Mouse (Mus musculus) heart, postnatal 14 days (tissue): Measurements from ENCODE around the gene Gm10912. TPM values are rescaled to one million over a fixed set of nuclear protein-coding genes. Genes with fewer than 3 reads are reported as not detected.
"Not testable (repeated sequence)": the region's sequence is repeated elsewhere in the genome, so short reads cannot be mapped to it uniquely, and the experiment has no call there.

ENCODE experiments used
- DNase-seq, 2 experiments: peaks; one replicate each; pipeline ENCODE4 v3.0.0; 2021 to 2022
- intact Hi-C: fragments of 180-260 bp; cut with DNase I; formaldehyde crosslinking; loops from one replicate; pipeline ENCODE4 v1.15.1; 2025
- total RNA-seq, 2 experiments: library from RNA; stranded (reverse); gene quantifications; 2 replicates each; pipeline ENCODE4 v1.2.3; 2021

The Gm10912 gene
- total RNA-seq, 2 experiments from 2014 or later, result 0.17 to 0.34 TPM

DNA sequence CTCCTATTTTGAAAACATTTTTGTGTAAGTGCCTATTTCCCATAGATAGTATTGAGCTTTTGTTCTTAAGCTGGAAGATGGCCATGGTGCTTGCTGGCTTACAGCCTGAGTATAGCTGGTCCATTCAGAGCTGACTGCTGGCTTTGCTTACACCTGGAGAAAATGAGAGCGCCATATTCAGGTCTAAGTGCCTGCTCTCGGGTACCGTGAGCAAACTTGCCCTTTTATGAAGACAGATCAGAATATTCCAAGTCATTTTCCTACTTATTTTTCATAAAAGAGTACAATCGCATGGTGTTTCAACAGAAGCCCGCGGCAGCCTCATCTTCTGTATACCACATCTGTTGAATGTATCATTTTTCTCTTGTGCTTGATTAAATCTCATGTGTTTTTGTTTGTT is 4.6 kb upstream of the Gm10912 start:
- no peak for DNase-seq
- intact Hi-C loops, result no loop called here

GRCm38 (mm10) chr2:104062665-104063064 is 3.0 kb upstream of the Gm10912 start:
- intact Hi-C loops, result no loop called here
- DNase-seq, result no peak

DNA sequence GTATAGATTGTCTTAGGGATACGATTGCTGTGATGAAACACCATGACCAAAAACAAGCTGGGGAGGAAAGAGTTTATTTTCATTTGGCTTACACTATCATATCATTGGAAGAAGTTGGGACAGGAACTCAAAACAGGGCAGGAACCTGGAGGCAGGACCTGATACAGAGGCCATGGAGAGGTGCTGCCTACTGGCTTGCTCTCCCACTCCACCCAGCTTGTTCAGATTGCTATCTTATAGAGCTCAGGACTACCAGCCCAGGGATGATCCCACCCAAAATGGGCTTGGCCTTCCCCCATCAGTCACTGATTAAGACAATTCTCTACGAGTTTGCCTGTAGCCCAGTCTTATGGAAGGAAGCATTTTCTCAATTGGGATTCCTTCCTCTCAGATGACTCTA is 1.5 kb upstream of the Gm10912 start:
- intact Hi-C loops, result no loop called here
- no peak for DNase-seq

GRCm38 (mm10) chr2:104068450-104068849 is 2.8 kb downstream of the Gm10912 start, which contains the start of gene Gm10799:
TSS of gene Gm10799 (minus strand) at chr2:104068550.
- intact Hi-C loops, result loop anchor here (1.0 kb wide), 1 partner anchor 27 kb away; the partner anchor contains the start of gene Cd59a
- DNase-seq, result not testable (repeated sequence)

- peak; percentile 28 to 40 for DNase-seq
- intact Hi-C loops, result no loop called here
Observed at GRCm38 (mm10) chr2:104069704-104070185, 4.1 kb downstream of the Gm10912 start, which contains the start of gene Cd59b. TSS of gene Cd59b (plus strand) at chr2:104069849.

- DNase-seq, intact Hi-C loops: not testable (repeated sequence)
Observed at GRCm38 (mm10) chr2:104078285-104078684, 12.7 kb downstream of the Gm10912 start.

- DNase-seq, intact Hi-C loops: not testable (repeated sequence)
Observed at GRCm38 (mm10) chr2:104081436-104082050, 15.9 kb downstream of the Gm10912 start.

- intact Hi-C loops, result no loop called here
- DNase-seq, result no peak
Observed at GRCm38 (mm10) chr2:104082474-104082873, 16.8 kb downstream of the Gm10912 start.

DNA sequence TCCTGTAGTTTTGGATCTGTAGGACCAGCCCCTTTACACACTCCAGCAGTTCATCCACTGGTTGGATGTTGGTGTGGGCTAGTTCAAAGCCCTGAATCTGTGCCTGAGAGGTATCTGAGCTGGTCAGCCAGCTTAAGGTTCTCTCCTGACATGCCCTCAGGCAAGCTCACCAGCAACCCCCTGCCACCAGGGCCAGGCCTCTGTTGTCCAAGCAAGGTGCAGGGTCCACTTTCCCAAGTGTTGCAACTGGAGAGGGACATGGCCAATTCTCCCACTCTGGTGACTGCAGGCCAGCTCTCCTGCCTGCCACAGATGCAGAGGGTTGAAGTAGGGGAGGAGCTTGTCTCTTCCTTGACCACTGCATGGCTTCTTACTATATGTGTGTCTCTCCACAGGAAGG is 18.4 kb downstream of the Gm10912 start:
- intact Hi-C loops, result not testable (repeated sequence)

GRCm38 (mm10) chr2:104087562-104087961 is 21.9 kb downstream of the Gm10912 start:
- intact Hi-C loops, DNase-seq: not testable (repeated sequence)

More for the DNA sequence above, 18.4 kb downstream of the Gm10912 start:
- DNase-seq, result not testable (repeated sequence)

GRCm38 (mm10) chr2:104093305-104093704 is 27.7 kb downstream of the Gm10912 start:
- intact Hi-C loops, result loop anchor here (10.0 kb wide), 1 partner anchor 59 kb away; no protein-coding TSS in a partner anchor
- no peak for DNase-seq

GRCm38 (mm10) chr2:104095741-104096213 is 30.2 kb downstream of the Gm10912 start, which contains the start of gene Cd59a:
TSS of gene Cd59a (plus strand) at chr2:104095801.
- peak; percentile 74 to 87 for DNase-seq
- intact Hi-C loops, result loop anchor here (1.0 to 10.0 kb wide), 2 partner anchors 27 to 61 kb away; partner anchors contain the start of gene Gm10799

- DNase-seq, result no peak
- intact Hi-C loops, result loop anchor here (10.0 kb wide), 1 partner anchor 61 kb away; no protein-coding TSS in a partner anchor
Observed at GRCm38 (mm10) chr2:104096256-104096655, 30.6 kb downstream of the Gm10912 start.

DNA sequence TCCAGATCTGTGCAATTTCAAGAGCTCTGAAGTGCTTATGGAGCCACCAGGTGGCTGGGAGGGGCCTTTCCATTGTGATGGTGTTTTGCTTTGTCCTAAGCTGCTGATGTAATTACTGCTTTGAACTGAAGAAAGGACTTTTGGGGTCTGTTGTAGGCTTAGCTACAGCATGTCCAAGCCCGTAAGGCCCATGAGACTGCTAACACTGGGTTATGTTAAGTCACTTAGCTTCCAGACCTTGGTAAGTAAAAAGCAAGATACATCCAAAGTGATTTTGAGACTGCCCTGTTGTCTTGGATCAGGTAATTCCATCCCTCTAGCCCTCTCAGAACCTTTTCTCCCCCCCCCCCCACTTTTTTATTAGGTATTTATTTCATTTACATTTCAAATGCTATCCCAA is 31.2 kb downstream of the Gm10912 start:
- intact Hi-C loops, result loop anchor here (10.0 kb wide), 1 partner anchor 62 kb away; no protein-coding TSS in a partner anchor
- not testable (repeated sequence) for DNase-seq

- intact Hi-C loops, result loop anchor here (10.0 kb wide), 1 partner anchor 63 kb away; no protein-coding TSS in a partner anchor
- not testable (repeated sequence) for DNase-seq
Observed at GRCm38 (mm10) chr2:104097396-104097795, 31.8 kb downstream of the Gm10912 start.

DNA sequence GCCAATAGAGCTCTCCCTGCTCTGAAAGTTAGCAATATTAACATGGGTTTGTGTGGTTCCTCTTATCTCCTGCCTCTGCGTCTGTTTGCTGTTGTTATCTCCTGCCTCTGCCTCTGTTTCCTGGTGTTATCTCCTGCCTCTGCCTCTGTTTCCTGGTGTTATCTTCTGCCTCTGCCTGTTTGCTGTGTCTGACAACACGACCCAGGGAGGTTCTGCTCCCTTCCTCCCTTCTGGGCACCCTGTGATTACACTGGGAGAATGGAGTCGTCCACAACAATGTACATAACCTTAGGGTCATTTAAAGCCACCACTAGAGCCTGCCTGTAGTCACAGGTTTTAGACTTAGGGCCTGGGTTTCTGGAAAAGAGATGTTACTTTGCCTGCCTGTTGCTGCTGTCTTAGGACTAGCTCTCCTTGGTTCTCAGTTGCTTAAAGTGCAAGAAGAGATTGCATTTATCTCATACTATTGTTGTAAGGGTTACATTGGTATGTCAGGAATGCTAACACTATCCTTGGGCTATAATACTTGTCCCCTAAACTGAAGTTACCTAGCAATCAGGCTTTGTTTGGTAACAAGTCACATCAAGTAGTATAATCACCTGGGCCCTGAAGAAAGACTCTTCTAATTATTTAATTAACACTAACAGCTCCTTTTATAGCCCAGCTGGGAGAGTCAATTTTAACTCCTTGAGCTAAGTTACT is 33.1 kb downstream of the Gm10912 start:
- intact Hi-C loops, result loop anchor here (10.0 kb wide), 1 partner anchor 64 kb away; no protein-coding TSS in a partner anchor

DNA sequence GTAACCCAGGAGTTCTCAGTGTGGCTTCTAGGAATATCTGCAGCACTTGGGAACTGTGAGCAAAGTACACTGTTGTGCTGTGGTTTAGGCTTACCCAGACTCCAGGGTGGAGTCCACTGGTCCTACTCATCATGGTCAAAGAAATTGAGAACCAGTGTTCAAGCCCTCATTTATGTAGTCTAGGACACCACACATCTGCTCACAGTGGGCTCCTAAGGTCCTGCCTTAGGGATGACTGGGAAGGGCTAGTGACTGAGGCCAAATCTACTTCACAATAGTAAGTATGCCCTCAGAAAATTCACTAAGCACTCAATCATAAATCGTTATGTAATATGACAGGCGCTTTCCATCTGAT is 33.6 kb downstream of the Gm10912 start:
- DNase-seq, result no peak
- intact Hi-C loops, result loop anchor here (10.0 kb wide), 1 partner anchor 64 kb away; no protein-coding TSS in a partner anchor

More for the DNA sequence above, 33.1 kb downstream of the Gm10912 start:
- no peak for DNase-seq

DNA sequence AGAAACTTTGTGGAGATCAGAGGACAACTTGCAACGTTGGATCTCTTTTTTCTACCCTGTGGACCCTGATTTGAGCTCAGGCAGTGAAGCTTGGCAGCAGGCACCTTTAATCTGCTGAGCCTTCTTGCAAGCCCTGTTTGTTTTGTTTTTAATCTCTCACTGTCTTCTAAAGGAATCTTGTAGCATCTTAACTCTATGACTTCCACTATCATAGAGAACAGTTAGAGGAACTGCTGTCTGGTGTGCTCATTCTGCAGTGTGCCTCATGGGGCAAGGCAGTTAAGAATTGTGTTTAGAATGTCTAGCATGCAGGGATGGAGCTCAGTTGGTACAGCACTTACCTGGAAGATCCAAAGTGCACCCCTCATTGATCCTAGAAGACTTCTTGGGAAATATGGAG is 34.3 kb downstream of the Gm10912 start:
- intact Hi-C loops, result loop anchor here (10.0 kb wide), 1 partner anchor 65 kb away; no protein-coding TSS in a partner anchor
- no peak for DNase-seq

- DNase-seq, result no peak
- intact Hi-C loops, result no loop called here
Observed at GRCm38 (mm10) chr2:104104800-104105199, 39.2 kb downstream of the Gm10912 start.

- intact Hi-C loops, result not testable (repeated sequence)
Observed at GRCm38 (mm10) chr2:104109021-104109420, 43.4 kb downstream of the Gm10912 start.

GRCm38 (mm10) chr2:104109528-104109927 is 43.9 kb downstream of the Gm10912 start:
- no peak for DNase-seq
- intact Hi-C loops, result no loop called here

More at GRCm38 (mm10) chr2:104109021-104109420, 43.4 kb downstream of the Gm10912 start:
- not testable (repeated sequence) for DNase-seq
